Mouse (Mus musculus) midbrain, embryonic 10.5 days (tissue): ENCODE measurements around the gene Pla2g6. TPM values are rescaled to one million over a fixed set of nuclear protein-coding genes. Genes with fewer than 3 reads are reported as not detected.
A peak's percentile ranks its signal among the peaks of the same experiment; 100 is the strongest.

Experiments
- DNase-seq: peaks from one replicate; pipeline ENCODE4 v3.0.0-alpha.2; 2017; ENCODE audit warnings: low spot score
- H3K27ac ChIP-seq: fragments of 300-500 bp; sonication (generic); replicated peaks from 2 replicates; pipeline ENCODE4 v1.5.1; 2016; ENCODE audit warnings: mild to moderate bottlenecking
- H3K27me3 ChIP-seq: fragments of 300-500 bp; sonication (generic); 2 replicates; pipeline ENCODE4 v1.6.1; 2016; ENCODE audit warnings: low read depth, mild to moderate bottlenecking; ENCODE audit not compliant: poor library complexity, severe bottlenecking
- H3K36me3 ChIP-seq: fragments of 300-500 bp; sonication (generic); 2 replicates; pipeline ENCODE4 v1.6.1; 2016; ENCODE audit warnings: mild to moderate bottlenecking, moderate library complexity
- H3K4me1 ChIP-seq: fragments of 300-500 bp; sonication (generic); 2 replicates; pipeline ENCODE4 v1.6.1; 2016
- H3K4me3 ChIP-seq: fragments of 300-500 bp; sonication (generic); 2 replicates; pipeline ENCODE4 v1.5.1; 2016; ENCODE audit warnings: mild to moderate bottlenecking, moderate library complexity
- H3K9me3 ChIP-seq: fragments of 300-500 bp; sonication (generic); replicated peaks from 2 replicates; pipeline ENCODE4 v1.6.1; 2016; ENCODE audit warnings: mild to moderate bottlenecking
- WGBS: fragments of 180-500 bp; shearing (Covaris S2); methylation state at CpG from one replicate; pipeline ENCODE4 v1.1.7; 2016; 5-methylcytosine and 5-hydroxymethylcytosine counted together
- polyA plus RNA-seq: library from polyadenylated mRNA; unstranded; fragments of >200 nt; fragmentation: Nextera tagmentation; extraction: Ambion mirVana; gene quantifications from 2 replicates; pipeline ENCODE4 v1.2.1, GENCODE M21; 2016

The Pla2g6 gene
- 20.4 and 26.8 TPM in 2 replicates for polyA plus RNA-seq

DNA sequence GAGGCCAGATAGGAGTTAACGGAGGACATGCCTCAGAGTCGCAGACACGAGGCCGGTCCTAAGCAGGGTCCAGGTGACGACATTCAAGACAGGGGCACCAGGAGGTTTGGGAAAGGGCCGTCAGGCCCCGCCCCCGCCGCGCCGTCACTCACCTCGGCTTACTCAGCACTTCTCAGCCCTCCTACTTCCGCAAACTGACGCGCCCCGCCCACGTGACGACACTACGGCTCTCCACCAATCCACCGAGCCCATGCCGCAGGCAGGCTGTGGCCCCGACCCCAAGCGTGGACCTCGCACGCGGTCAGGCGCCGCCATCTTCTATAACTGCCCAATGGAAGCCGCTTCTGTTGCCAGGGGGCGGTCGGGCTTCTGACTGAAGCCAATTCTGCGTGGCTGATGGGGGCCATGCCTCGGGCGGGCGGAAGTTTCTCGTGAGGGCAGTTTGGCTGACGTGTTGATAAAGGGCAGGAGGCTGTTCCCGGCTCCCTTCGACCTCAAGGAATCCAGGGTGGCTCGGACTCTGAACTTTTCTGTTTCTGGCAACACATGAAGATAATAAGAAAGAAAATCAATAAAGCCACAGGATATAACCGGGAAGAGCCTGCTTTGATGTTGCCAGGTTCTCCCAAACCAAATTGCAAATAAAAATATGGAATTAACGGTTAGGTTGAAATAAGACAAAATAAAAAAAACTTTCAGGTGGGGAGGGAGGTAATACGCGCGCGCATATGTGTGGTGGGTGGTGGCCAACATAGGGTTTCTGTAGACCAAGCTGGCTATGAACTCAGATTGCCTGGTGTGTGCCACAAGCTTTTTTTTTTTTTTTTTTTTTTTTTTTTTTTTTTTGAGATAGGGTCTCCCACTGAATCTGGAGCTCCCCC lies at the start of gene Pla2g6:
Gene Pla2g6 (minus strand): TSS at position 333 of the 881 bp plus-strand sequence.
- 7% methylated on average over 46 of the region's 46 CpGs for WGBS
- peak; percentile 100 for DNase-seq
- Histone ChIP-seq H3K4me1 (peaks cover 44% of the 10 kb centered on the region), H3K4me3 (peak within 1 kb of the TSS; percentile 65), H3K27me3 (no peaks in the 10 kb centered on the region), H3K36me3 (no peaks in the 10 kb centered on the region), H3K27ac (peak within 1 kb of the TSS; percentile 94), H3K9me3 (no peaks in the 10 kb centered on the region)

DNA sequence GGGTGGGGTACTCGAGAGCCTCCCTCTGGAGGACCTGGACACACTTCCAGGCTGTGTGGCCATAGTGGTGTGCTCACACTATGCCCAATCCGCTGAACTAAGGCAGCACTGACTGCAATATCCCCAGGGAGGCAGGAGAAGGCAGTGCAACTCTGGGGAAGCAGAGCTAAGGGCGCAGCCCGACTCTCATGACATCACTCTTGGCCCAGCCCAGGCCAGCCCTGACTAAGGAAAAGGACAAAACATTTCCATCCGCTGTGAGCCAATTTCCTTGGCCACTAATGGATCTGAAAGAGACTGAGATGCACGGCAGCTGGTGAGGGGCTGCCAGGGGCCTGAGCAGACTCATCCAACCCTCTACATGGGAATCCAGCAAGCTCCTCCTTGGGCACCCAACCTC lies 49.5 kb upstream of the Pla2g6 start:
- WGBS, result 91% methylated on average over 6 of the region's 6 CpGs
- DNase-seq, result no peak
- Histone ChIP-seq H3K27me3 (no peaks in the 10 kb centered on the region), H3K9me3 (no peaks in the 10 kb centered on the region), H3K4me1 (peaks cover 19% of the 10 kb centered on the region), H3K36me3 (peaks cover 59% of the 10 kb centered on the region), H3K27ac (no peak overlapping the region), H3K4me3 (no peak overlapping the region)

DNA sequence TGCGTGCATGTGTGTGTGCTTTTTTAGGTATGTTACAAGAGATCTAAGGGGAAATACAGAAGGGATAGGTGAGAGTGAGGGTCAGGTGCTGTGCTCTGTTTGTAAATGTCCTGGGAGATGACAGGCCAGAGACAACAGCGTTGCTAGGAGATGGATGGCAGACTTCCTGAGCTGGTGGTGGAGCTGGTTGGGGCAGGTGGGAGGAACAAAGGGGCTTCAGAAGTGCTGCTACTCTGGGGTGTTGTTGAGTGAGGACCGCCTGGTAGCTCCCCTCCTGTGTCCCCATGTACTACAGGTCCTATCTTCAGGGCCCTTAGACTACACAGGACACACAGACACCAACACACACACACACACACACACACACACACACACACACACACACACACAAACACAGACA lies 46.6 kb upstream of the Pla2g6 start:
- Histone ChIP-seq H3K4me3 (no peak overlapping the region), H3K9me3 (no peaks in the 10 kb centered on the region), H3K27ac (peak overlapping the region; percentile 39; the same call in 1 of the 2 replicates), H3K27me3 (no peaks in the 10 kb centered on the region), H3K4me1 (peaks cover 14% of the 10 kb centered on the region), H3K36me3 (peaks cover 80% of the 10 kb centered on the region)
- 53% methylated on average over 3 of the region's 3 CpGs for WGBS
- DNase-seq, result no peak

DNA sequence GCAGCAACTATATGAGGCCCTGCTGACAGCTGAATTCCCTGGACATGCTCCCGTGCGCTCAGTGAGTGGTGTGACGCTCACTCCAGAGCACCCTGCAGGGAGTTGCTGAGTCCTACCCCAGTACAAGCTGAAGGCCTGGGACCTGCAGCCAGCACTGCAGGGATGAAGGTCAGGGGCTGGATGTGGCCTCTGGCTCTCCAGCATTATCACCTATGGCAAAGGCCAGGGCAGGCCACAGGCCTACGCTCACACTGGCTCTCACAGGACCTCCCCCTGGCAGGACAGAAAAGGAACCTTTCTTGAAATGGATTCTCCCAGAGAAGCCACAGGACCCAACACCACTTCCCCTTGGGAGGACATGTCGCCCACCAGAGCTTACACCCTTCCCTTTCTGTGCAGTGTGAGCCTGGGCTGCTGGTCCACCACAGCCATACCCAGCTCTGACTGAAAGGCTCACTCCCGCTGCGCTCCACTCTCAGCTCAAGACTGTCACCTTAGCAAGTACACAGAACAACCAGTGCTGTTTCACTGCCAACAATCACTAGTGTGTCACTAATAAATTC lies 42.2 kb upstream of the Pla2g6 start:
- Histone ChIP-seq H3K9me3 (no peaks in the 10 kb centered on the region), H3K36me3 (peaks cover 87% of the 10 kb centered on the region), H3K4me1 (peaks cover 35% of the 10 kb centered on the region), H3K4me3 (no peak overlapping the region), H3K27me3 (no peaks in the 10 kb centered on the region), H3K27ac (peak overlapping the region; percentile 20; the same call in 1 of the 2 replicates)
- WGBS, result 82% methylated on average over 7 of the region's 7 CpGs
- DNase-seq, result no peak

DNA sequence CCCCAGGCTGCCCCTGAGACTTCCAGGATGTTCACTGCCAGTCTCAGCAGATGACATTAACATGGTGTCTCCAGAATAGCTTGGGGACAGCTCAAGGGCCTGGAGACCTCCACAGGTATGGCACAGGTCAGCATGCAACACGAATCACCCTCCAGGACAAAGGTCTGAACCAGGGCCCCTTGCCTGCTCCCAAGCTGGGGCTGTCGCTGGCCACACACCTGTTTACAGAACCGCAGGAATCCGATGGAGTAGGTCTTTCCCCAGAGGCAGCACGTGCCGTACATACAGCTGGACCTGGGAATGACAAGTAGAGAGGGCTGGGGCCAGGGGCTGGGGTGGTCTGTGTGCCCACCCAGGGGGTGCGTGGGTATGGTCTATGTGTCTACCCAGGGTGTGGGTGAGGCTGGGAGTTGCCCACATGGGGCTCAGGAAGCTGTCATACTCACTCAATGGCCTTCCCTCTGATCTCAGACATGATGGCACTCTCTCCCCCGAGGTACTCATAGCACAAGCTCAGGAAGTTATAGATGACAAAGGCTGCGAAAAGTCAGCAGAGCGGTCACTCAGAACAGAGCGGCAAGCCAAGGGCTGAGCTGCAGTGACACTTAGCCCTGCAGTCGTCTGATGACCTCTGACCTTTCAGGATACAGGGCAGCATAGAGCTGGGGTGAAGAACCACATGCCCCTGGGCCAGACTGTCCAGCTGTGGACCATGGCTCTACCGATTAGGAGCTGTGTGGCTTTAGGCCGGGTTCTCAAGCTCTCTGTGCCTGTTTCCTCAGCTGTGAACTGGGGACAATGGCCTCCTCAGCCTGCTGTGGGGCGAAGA lies 41.5 kb upstream of the Pla2g6 start:
- peaks cover 31% of the 10 kb centered on the region for H3K4me1 ChIP-seq
- 73% methylated on average over 15 of the region's 15 CpGs for WGBS
- peak overlapping the region; percentile 67 for H3K27ac ChIP-seq
- no peaks in the 10 kb centered on the region for H3K9me3 ChIP-seq
- no peaks in the 10 kb centered on the region for H3K27me3 ChIP-seq
- no peak for DNase-seq
- H3K4me3 ChIP-seq, result no peak overlapping the region
- H3K36me3 ChIP-seq, result peaks cover 87% of the 10 kb centered on the region

DNA sequence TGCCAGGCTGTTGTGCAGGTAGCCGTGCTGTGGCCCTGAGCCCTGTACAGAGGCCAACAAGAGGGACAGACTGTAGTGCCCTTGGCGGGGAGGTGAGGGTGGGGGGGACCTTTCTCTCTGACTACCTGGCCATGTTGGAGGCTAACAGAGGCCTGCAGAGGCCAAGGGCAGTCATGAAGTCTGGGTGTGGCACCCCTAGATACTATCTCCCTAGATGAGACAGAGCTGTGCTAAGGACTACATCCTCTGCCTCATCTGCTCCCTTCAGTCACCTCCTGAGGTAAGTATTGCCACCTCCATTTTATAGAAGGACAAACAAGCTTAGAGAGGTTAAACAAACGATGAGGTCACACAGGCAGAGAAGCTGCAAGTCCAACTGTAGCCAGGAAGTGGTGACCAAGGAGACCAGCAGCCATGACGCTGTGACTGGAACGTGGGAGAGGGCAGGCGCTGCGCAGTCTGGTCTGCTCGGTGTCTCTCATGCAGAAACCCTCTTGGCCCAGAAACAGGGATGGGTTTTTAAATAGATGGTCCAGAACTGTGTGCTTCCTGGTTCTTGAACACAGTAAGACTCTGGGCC lies 40.8 kb upstream of the Pla2g6 start:
- WGBS, result 85% methylated on average over 8 of the region's 8 CpGs
- peak overlapping the region; percentile 67 for H3K27ac ChIP-seq
- no peak overlapping the region for H3K4me3 ChIP-seq
- no peak for DNase-seq
- H3K36me3 ChIP-seq, result peaks cover 87% of the 10 kb centered on the region
- no peaks in the 10 kb centered on the region for H3K9me3 ChIP-seq
- H3K27me3 ChIP-seq, result no peaks in the 10 kb centered on the region
- H3K4me1 ChIP-seq, result peaks cover 30% of the 10 kb centered on the region

DNA sequence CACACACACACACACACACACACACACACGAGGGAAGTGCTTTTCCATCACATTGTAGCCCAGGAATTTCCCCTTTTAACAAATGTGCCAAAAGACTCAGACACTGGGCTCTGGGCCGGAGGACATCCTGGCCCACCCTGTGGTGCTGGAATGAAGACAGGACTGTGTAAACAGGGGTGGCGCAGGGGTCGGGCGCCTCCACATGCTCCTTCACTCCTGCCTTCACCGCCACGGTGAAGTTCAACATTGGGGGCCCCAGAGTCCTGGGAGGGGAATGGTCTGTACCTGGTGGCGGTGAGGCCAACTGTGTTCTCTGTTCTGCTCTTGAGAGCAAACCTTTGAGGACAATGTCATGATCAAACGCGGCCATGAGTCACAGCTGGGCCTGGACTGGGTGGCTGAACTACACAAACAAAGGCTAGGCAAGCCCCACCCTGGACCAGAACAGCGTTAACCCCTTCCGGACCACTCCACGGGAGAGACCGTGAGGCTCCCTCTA lies 40.2 kb upstream of the Pla2g6 start:
- Histone ChIP-seq H3K4me1 (peaks cover 30% of the 10 kb centered on the region), H3K4me3 (no peak overlapping the region), H3K9me3 (no peaks in the 10 kb centered on the region), H3K27me3 (no peaks in the 10 kb centered on the region), H3K36me3 (peaks cover 89% of the 10 kb centered on the region), H3K27ac (peak overlapping the region; percentile 67)
- peak; percentile 20 for DNase-seq
- 77% methylated on average over 14 of the region's 14 CpGs for WGBS

DNA sequence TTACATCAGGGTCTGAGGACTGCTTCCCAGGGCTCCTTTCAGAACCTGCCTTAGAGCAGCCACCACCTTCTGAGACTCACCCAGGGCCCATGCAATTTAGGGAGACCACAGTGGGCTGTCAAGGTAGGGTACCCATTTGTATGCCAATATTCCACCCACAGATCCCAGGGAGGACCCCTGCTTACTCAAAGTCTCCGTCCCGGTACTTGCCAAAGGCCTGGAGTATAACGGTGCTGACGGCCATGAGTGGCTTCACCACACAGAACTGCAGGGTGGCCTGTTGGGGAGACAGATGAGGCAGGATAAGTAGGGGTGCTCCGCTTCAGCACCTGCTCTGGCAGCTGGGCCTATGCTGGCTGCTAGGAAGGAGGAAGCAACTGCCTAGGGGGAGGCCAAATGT lies 38.2 kb upstream of the Pla2g6 start:
- H3K36me3 ChIP-seq, result peaks cover 89% of the 10 kb centered on the region
- 97% methylated on average over 5 of the region's 5 CpGs for WGBS

DNA sequence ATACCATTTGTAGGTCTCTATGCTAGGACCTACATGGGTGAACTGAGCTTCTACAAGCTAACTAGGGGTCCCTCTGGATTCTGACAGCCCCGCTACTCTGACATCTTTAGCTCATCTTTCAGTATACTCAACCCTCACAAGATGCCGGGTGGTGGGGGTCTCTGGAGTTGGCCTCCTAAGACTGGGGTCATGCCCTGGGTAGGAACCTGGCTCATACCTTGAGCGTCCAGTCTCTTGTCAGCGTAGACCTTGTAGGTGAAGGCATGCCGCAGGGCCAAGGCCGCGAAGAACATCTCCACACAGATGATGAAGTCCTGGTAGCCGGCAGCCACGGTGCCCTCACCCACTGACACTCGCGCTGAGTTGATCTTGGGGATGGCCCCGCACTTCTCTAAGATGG lies 36.9 kb upstream of the Pla2g6 start:
- Histone ChIP-seq H3K4me1 (peaks cover 33% of the 10 kb centered on the region), H3K27me3 (no peaks in the 10 kb centered on the region), H3K36me3 (peaks cover 90% of the 10 kb centered on the region), H3K9me3 (no peaks in the 10 kb centered on the region), H3K27ac (no peak overlapping the region), H3K4me3 (no peak overlapping the region)
- WGBS, result 97% methylated on average over 12 of the region's 12 CpGs
- no peak for DNase-seq

More for the DNA sequence above, 38.2 kb upstream of the Pla2g6 start:
- Histone ChIP-seq H3K4me1 (peaks cover 31% of the 10 kb centered on the region), H3K9me3 (no peaks in the 10 kb centered on the region), H3K27ac (no peak overlapping the region), H3K4me3 (no peak overlapping the region), H3K27me3 (no peaks in the 10 kb centered on the region)
- no peak for DNase-seq

DNA sequence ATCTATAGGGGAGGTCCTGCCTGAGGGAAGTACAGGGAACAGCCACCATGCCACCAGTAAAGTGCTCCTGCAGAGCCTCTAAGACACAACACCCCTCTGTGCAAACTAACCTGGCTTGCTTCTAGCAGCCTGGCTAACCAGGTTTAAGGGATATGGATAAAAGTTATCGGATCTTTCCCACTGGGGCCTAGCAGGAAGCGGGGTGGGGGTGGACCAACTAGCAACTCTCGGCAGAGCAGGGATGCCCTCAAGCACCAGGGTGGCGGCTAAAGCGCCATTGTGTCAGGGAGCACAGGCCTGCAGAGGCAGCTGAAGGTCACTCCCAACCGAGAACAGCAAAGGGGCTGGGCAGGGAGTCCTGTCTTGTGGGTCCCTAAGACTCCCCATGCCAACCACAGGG lies 35.9 kb upstream of the Pla2g6 start:
- no peak for DNase-seq
- Histone ChIP-seq H3K27ac (no peak overlapping the region; the same call in 1 of the 2 replicates), H3K4me1 (peaks cover 28% of the 10 kb centered on the region), H3K27me3 (no peaks in the 10 kb centered on the region), H3K4me3 (no peak overlapping the region), H3K9me3 (no peaks in the 10 kb centered on the region), H3K36me3 (peaks cover 83% of the 10 kb centered on the region)
- WGBS, result 78% methylated on average over 6 of the region's 6 CpGs

DNA sequence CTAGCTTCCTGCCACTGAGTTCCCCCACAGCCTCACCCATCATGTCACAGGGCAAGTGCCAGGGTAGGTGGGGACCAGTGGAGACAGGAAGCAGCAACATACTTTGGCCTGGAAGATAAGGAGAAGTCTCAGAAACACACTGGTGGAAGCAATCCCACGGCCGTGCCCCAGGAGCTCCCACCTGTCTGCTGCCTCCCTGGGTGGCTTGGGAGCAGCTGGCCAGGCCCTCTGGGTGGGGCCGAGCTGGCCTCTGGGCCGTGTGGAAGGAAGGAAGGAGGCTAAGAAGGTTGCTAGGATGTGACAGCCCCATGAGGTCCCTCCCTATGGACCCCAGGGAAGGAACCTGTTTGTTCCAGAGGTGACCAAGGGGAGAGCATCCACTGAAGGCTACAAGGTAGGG lies 32.8 kb upstream of the Pla2g6 start:
- Histone ChIP-seq H3K36me3 (peaks cover 54% of the 10 kb centered on the region), H3K4me1 (peaks cover 35% of the 10 kb centered on the region), H3K9me3 (no peaks in the 10 kb centered on the region), H3K4me3 (no peak overlapping the region), H3K27ac (no peak overlapping the region), H3K27me3 (peaks cover 23% of the 10 kb centered on the region)
- WGBS, result 78% methylated on average over 4 of the region's 4 CpGs
- DNase-seq, result no peak

DNA sequence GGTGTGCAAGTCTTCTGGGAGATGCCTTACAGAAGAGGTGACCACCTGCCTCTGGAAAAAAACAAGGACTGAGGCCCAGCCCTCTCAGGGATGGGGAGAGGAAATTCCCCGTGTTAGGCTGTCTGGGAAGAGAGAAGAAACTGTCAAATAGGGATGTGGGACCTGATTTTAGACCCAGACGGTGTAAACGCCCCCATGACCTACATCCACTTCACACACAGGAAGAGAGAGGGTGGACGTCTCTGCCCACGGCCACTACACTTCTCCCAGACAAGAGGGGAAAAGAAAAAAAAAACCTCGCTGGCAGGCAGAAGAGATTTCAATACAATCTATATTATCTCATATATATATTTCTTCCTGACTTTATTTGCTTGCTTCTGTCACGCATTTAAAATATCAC lies 32.2 kb upstream of the Pla2g6 start:
- DNase-seq, result no peak
- Histone ChIP-seq H3K9me3 (no peaks in the 10 kb centered on the region), H3K4me1 (peaks cover 35% of the 10 kb centered on the region), H3K27ac (no peak overlapping the region), H3K27me3 (peaks cover 30% of the 10 kb centered on the region), H3K4me3 (no peak overlapping the region), H3K36me3 (peaks cover 48% of the 10 kb centered on the region)
- 72% methylated on average over 7 of the region's 7 CpGs for WGBS
